Mouse (Mus musculus): ENCODE measurements at regions not wholly inside any gene's neighbourhood (a gene's known extent, or its start where the extent isn't known, plus 50 kb on each side); places are given as distances from the start of the nearest gene placed in this dataset.

DNA sequence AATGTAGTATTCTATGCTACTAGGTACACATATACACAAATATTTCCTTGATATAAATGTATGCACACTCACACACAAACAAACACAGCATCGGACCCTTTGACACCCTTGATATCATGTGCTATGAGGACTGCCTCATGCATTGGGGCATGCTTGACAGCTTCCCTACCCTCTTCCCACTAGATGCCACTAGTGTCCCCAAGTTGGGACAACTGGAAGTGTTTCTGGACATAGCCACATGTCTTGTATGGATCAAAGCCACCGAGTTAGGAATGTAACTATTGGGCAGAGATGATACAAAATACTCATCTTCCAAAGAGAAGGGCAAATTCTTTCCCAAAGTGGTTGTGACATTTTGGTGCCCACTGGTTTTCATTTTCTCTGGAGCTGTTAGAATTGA lies 565.2 kb upstream of the Id4 start:
- 0 out of 2 replicates have a peak, but pooled peaks cover 5% of the 10 kb centered on the region for H3K4me1 ChIP-seq
- no peaks in the 10 kb centered on the region for H3K36me3 ChIP-seq
- H3K9me3 ChIP-seq (replicated peaks), result no peaks in the 10 kb centered on the region
- H3K9ac ChIP-seq, result no peak overlapping the region
- 84% methylated on average over 2 of the region's 2 CpGs for WGBS
- no peak for ATAC-seq (ENCODE audit: insufficient number of reproducible peaks, low FRiP score, low TSS enrichment, low read depth)
- no peak overlapping the region for H3K27ac ChIP-seq (replicated peaks)
- H3K4me3 ChIP-seq (replicated peaks), result no peak overlapping the region
- H3K27me3 ChIP-seq, result no peaks in the 10 kb centered on the region
- no peak overlapping the region for H3K4me2 ChIP-seq (replicated peaks)

DNA sequence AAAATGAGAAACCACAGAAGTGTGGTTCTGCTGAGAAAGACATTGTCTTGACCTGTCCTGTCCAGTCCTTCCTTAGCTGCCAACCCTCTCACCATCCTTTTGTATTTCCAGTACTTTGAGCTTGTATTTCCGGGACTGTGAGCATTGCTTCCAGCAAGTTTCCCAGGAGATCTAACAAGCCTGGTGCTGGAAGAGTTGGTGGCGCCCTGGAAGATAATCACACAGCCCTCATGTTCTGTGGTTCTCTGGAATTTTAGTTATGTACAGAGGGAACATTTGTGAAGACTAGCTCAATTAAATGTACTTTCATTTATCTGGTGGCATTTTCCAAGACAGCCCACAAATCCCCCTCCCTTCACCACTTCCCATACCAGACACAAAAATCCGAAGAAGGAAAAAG lies 560.5 kb upstream of the Id4 start:
- WGBS, result 29% methylated on average over 3 of the region's 3 CpGs
- Histone ChIP-seq H3K4me1 (0 out of 2 replicates have a peak, but pooled peaks cover 7% of the 10 kb centered on the region), H3K9ac (no peak overlapping the region), H3K36me3 (no peaks in the 10 kb centered on the region), H3K27ac (replicated peaks) (no peak overlapping the region), H3K9me3 (replicated peaks) (no peaks in the 10 kb centered on the region), H3K4me3 (replicated peaks) (no peak overlapping the region), H3K27me3 (no peaks in the 10 kb centered on the region), H3K4me2 (replicated peaks) (no peak overlapping the region)
- ATAC-seq (ENCODE audit: insufficient number of reproducible peaks, low FRiP score, low TSS enrichment, low read depth), result 0 out of 2 replicates have a peak, but pooled peaks have one; percentile 15

DNA sequence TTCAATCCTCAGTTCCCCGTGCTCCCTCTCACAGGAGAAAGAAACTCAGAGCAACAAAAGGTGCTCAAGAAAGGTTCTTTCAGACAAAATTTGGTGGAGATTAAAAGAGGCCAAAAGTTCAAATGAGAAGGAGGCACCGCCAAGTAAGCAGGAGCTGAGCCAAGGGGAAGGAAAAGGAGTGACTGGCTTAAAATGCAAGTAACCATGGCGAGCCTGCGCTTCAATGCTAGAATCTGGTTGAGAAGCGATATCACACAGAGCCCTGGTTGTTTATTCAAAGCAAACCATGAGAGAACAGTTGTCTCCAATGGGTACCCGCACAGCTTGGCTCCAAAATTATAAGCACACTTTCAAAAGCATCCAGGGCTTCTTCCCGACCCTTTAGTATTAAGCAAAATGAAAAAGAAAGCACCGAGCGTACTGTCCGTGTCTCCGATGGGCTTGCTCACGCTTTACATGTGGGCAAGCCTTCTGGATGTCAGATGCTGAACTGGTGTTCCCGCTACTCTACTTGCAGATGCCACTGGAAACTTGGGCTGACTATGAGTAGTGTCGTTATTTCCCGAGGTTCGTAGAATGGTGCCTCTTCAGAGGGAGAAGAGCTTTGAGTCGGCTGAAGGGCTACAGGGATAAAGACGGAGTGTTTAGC lies 552.9 kb upstream of the Id4 start:
- H3K4me1 ChIP-seq, result no peaks in the 10 kb centered on the region
- 80% methylated on average over 18 of the region's 18 CpGs for WGBS
- H3K27ac ChIP-seq (replicated peaks), result no peak overlapping the region
- H3K27me3 ChIP-seq, result no peaks in the 10 kb centered on the region
- no peak for ATAC-seq (ENCODE audit: insufficient number of reproducible peaks, low FRiP score, low TSS enrichment, low read depth)
- no peaks in the 10 kb centered on the region for H3K36me3 ChIP-seq
- no peak overlapping the region for H3K9ac ChIP-seq
- H3K4me2 ChIP-seq (replicated peaks), result no peak overlapping the region
- H3K4me3 ChIP-seq (replicated peaks), result no peak overlapping the region
- H3K9me3 ChIP-seq (replicated peaks), result no peaks in the 10 kb centered on the region

DNA sequence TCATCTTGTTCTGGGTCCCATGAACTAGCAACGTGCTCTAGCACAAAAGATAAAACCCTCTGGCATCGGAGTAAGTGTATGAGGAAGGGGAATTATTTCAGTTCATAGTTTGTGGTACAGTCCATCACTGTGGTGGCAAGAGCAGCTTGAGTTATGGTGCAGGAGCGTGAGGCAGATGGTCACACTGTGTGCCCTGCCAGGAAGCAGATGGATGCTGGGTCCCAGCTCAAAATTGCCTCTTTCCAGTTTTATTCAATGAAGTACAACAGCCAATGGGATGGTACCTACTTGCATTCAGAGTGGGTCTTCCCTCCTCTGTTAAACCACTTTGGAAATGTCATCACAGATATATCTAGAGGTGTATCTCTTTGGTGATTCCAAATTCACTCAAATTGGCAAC lies 551.7 kb upstream of the Id4 start:
- no peak overlapping the region for H3K9ac ChIP-seq

DNA sequence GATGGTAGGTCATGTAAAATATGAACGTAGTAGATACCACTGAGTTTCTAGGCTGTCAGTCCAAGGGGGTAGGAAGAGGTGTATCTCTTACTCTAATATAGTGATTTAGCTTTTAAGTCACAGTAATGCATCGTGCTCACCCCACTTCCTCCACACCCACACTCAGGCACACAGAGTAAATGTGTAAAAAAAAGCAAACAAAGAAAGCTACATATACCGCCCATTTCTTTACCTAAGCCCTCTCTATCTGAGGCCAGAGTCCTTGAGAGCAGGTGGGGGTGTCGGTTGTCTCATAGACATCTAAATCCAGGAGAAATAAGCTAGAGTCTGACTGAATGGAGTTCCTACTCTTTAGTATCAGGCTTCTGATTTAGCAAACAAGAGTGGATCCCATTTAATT lies 548.5 kb upstream of the Id4 start:
- ATAC-seq (ENCODE audit: insufficient number of reproducible peaks, low FRiP score, low TSS enrichment, low read depth), result no peak
- WGBS, result 80% methylated on average over 4 of the region's 4 CpGs
- H3K9ac ChIP-seq, result no peak overlapping the region

More for the DNA sequence above, 551.7 kb upstream of the Id4 start:
- Histone ChIP-seq H3K4me2 (replicated peaks) (no peak overlapping the region), H3K36me3 (no peaks in the 10 kb centered on the region), H3K4me3 (replicated peaks) (no peak overlapping the region), H3K9me3 (replicated peaks) (no peaks in the 10 kb centered on the region), H3K4me1 (no peaks in the 10 kb centered on the region), H3K27me3 (no peaks in the 10 kb centered on the region), H3K27ac (replicated peaks) (no peak overlapping the region)
- 93% methylated on average over 3 of the region's 3 CpGs for WGBS
- ATAC-seq (ENCODE audit: insufficient number of reproducible peaks, low FRiP score, low TSS enrichment, low read depth), result no peak

DNA sequence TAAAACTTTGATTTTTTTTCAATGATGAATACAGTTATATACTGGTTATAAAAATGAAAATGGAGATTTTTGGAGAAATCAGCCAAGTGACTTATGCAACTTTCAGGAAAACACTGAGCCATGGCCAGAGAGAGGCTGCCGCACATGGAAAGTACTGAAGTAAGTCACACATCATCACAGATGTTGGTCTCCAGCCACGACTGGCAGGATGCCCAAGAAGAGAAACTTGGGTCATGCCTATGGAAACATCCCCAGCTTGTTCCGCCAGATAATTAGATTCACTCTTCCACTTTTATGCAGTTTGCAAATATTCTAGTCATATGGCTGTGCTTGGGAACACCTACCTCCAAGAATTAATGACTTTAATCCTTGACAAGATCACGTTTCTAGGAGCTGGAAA lies 544.8 kb upstream of the Id4 start:
- H3K4me2 ChIP-seq (replicated peaks), result no peak overlapping the region
- H3K9me3 ChIP-seq (replicated peaks), result no peaks in the 10 kb centered on the region
- no peaks in the 10 kb centered on the region for H3K4me1 ChIP-seq
- WGBS, result 27% methylated on average over 4 of the region's 4 CpGs
- H3K9ac ChIP-seq, result no peak overlapping the region
- H3K27ac ChIP-seq (replicated peaks), result no peak overlapping the region; the same call in 1 of the 2 replicates
- peak; percentile 80 for ATAC-seq (ENCODE audit: insufficient number of reproducible peaks, low FRiP score, low TSS enrichment, low read depth)
- no peaks in the 10 kb centered on the region for H3K36me3 ChIP-seq
- H3K27me3 ChIP-seq, result no peaks in the 10 kb centered on the region
- no peak overlapping the region for H3K4me3 ChIP-seq (replicated peaks)

More for the DNA sequence above, 548.5 kb upstream of the Id4 start:
- Histone ChIP-seq H3K36me3 (no peaks in the 10 kb centered on the region), H3K27ac (replicated peaks) (no peak overlapping the region), H3K4me2 (replicated peaks) (no peak overlapping the region), H3K4me3 (replicated peaks) (no peak overlapping the region), H3K27me3 (no peaks in the 10 kb centered on the region), H3K9me3 (replicated peaks) (no peaks in the 10 kb centered on the region), H3K4me1 (no peaks in the 10 kb centered on the region)

DNA sequence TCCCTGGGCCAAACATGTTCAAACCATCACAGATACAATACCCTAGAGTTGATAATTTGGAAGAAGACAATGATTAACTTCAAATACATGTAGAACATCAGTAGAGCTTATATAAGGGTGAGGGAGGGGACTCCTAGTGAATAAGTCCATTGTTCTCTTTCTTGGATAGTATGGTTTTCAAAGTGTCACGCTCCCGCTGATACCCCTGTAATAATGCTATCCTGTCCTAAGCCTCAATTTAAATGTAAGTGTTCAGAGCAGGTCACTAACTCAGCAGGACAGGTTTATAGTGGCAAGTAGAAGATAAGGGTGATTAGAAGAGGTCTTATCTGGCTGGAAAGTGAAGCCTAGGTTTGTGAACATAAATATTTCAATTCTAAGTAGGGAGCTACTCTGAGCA lies 540.4 kb upstream of the Id4 start:
- H3K9me3 ChIP-seq (replicated peaks), result no peaks in the 10 kb centered on the region
- H3K27me3 ChIP-seq, result no peaks in the 10 kb centered on the region
- ATAC-seq (ENCODE audit: insufficient number of reproducible peaks, low FRiP score, low TSS enrichment, low read depth), result no peak
- no peaks in the 10 kb centered on the region for H3K4me1 ChIP-seq
- no peak overlapping the region for H3K4me3 ChIP-seq (replicated peaks)
- 84% methylated on average over 2 of the region's 2 CpGs for WGBS
- no peak overlapping the region for H3K4me2 ChIP-seq (replicated peaks)
- H3K9ac ChIP-seq, result no peak overlapping the region
- no peaks in the 10 kb centered on the region for H3K36me3 ChIP-seq
- H3K27ac ChIP-seq (replicated peaks), result no peak overlapping the region

DNA sequence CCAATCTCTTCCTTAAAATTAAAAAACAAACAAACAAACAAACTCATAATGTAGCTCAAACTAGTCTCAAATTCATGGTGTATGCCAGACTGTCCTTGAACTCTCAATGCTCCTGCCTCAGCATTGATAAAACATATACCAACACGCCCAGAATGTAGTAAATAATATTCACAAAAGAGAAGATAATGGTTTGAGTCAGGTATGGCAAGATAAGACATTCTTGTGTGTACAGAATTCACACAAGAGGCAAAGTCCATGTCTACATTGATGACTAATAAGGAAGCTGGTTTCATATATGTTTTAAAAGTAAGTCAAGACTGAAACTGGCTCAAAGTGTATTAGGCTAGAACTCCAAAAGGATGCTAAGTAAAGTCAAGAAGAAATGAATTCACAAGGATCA lies 526.6 kb upstream of the Id4 start:
- Histone ChIP-seq H3K27ac (replicated peaks) (no peak overlapping the region), H3K9ac (no peak overlapping the region), H3K4me3 (replicated peaks) (no peak overlapping the region), H3K4me1 (no peaks in the 10 kb centered on the region), H3K4me2 (replicated peaks) (no peak overlapping the region), H3K9me3 (replicated peaks) (no peaks in the 10 kb centered on the region), H3K36me3 (no peaks in the 10 kb centered on the region), H3K27me3 (no peaks in the 10 kb centered on the region)
- ATAC-seq (ENCODE audit: insufficient number of reproducible peaks, low FRiP score, low TSS enrichment, low read depth), result no peak
- WGBS, result 67% methylated on average over 1 of the region's 1 CpGs

DNA sequence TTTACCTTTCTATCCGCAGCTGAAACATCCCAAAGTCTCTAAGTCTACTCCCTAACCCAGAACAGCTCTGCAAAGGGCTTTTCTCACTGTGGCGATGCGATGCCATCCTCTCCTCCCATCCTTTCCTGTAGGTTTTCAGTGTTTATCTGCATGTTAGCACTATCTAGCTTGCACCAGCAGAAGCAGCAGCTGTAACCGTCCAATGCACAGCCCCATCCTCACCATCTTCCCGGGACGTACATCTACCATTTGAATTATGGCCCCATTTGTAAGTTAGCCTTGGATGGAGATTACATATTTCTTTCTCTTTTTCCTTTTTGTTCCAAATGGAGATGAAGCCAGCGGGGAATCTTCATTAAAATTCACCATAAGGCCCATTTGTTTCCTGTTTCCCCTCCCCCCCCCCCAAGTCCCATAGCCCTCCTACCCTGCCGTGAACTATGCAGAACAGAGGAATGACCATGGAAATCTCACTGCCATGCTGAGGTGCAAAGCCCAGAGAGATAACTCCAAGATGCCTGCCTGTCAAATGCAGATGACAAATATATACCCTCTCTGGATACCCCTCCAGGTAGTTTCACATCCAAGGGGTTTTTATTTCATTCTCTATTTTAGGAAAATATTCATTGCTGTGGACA lies 525.5 kb upstream of the Id4 start:
- Histone ChIP-seq H3K9me3 (replicated peaks) (no peaks in the 10 kb centered on the region), H3K27ac (replicated peaks) (no peak overlapping the region), H3K9ac (no peak overlapping the region), H3K4me3 (replicated peaks) (no peak overlapping the region), H3K4me2 (replicated peaks) (no peak overlapping the region), H3K4me1 (no peaks in the 10 kb centered on the region), H3K27me3 (no peaks in the 10 kb centered on the region), H3K36me3 (no peaks in the 10 kb centered on the region)
- 76% methylated on average over 8 of the region's 8 CpGs for WGBS
- ATAC-seq (ENCODE audit: insufficient number of reproducible peaks, low FRiP score, low TSS enrichment, low read depth), result no peak

DNA sequence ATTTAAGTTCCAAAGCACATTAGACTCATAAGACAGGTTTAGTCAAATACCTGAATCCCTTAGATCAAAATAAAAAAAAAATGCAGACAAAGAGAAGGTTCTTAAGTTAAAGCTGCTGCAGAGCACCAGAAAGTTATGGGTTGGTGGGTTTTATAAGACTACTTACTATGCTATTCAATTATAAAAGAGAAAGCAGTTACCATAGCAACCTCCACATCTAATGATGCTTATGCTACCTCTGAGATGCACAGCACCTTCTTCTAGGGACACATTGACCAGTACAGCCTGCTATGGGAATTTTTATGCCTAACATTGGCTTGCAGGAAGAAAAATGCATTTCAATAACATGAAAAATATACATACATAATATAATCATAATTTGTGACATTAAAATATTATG lies 512.1 kb upstream of the Id4 start:
- H3K27ac ChIP-seq (replicated peaks), result no peak overlapping the region
- no peaks in the 10 kb centered on the region for H3K36me3 ChIP-seq
- H3K9me3 ChIP-seq (replicated peaks), result no peaks in the 10 kb centered on the region
- no peaks in the 10 kb centered on the region for H3K4me1 ChIP-seq
- H3K27me3 ChIP-seq, result no peaks in the 10 kb centered on the region
- ATAC-seq (ENCODE audit: insufficient number of reproducible peaks, low FRiP score, low TSS enrichment, low read depth), result no peak
- H3K4me2 ChIP-seq (replicated peaks), result no peak overlapping the region
- H3K9ac ChIP-seq, result no peak overlapping the region
- no peak overlapping the region for H3K4me3 ChIP-seq (replicated peaks)

DNA sequence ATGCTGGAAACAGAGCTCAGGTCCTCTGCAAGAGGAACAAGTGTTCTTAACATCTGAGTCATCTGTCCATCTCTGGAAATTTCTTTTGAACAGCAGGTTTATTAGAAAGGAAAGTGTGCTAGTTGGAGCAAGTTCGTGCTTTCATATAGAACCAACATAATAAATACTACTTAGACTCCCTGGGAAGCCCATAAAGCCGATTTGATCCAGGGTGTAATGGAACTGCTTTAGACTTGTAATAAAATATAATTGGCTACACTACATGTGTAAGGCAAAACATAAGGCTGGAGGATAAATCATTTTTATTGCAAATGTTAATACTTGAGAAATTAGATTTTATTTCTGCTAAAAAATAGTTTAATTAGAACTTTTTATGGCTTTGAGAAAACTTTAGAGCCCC lies 510.0 kb upstream of the Id4 start:
- Histone ChIP-seq H3K36me3 (no peaks in the 10 kb centered on the region), H3K4me2 (replicated peaks) (no peak overlapping the region), H3K9me3 (replicated peaks) (no peaks in the 10 kb centered on the region), H3K27ac (replicated peaks) (no peak overlapping the region), H3K27me3 (no peaks in the 10 kb centered on the region), H3K4me3 (replicated peaks) (no peak overlapping the region), H3K9ac (no peak overlapping the region), H3K4me1 (no peaks in the 10 kb centered on the region)
- WGBS, result 80% methylated on average over 2 of the region's 2 CpGs
- no peak for ATAC-seq (ENCODE audit: insufficient number of reproducible peaks, low FRiP score, low TSS enrichment, low read depth)
